Mouse (Mus musculus) lung, embryonic 14.5 days (tissue): ENCODE data around the gene Rgs9. TPM values are rescaled to one million over a fixed set of nuclear protein-coding genes. Genes with fewer than 3 reads are reported as not detected.
A peak's percentile ranks its signal among the peaks of the same experiment; 100 is the strongest.

ENCODE experiments used
- ATAC-seq: fragments of 200-750 bp; cut with Nextera tagmentation; 2 replicates; pipeline ENCODE4 v1.8.0; 2017; ENCODE audit warnings: mild to moderate bottlenecking, moderate TSS enrichment, moderate library complexity; ENCODE audit not compliant: insufficient read depth
- DNase-seq: peaks from one replicate; pipeline ENCODE4 v3.0.0-alpha.2; 2015
- H3K27ac ChIP-seq: fragments of 300-500 bp; sonication (generic); 2 replicates; pipeline ENCODE4 v1.5.1; 2014; ENCODE audit warnings: low read depth, mild to moderate bottlenecking, moderate library complexity
- H3K27me3 ChIP-seq: fragments of 300-500 bp; sonication (generic); 2 replicates; pipeline ENCODE4 v1.6.1; 2014; ENCODE audit warnings: low read length, control low read depth; ENCODE audit not compliant: insufficient read depth
- H3K36me3 ChIP-seq: fragments of 300-500 bp; sonication (generic); 2 replicates; pipeline ENCODE4 v1.6.1; 2014; ENCODE audit warnings: control low read depth; ENCODE audit not compliant: insufficient read depth
- H3K4me1 ChIP-seq: fragments of 300-500 bp; sonication (generic); 2 replicates; pipeline ENCODE4 v1.6.1; 2014; ENCODE audit warnings: antibody characterized with exemption, control low read depth; ENCODE audit not compliant: insufficient read depth
- H3K4me2 ChIP-seq: fragments of 300-500 bp; sonication (generic); 2 replicates; pipeline ENCODE4 v1.6.1; 2014; ENCODE audit warnings: mild to moderate bottlenecking
- H3K4me3 ChIP-seq: fragments of 300-500 bp; sonication (generic); 2 replicates; pipeline ENCODE4 v1.5.1; 2014; ENCODE audit warnings: low read depth, low read length
- H3K9ac ChIP-seq: fragments of 300-500 bp; sonication (generic); 2 replicates; pipeline ENCODE4 v1.6.1; 2014
- H3K9me3 ChIP-seq: fragments of 300-500 bp; sonication (generic); 2 replicates; pipeline ENCODE4 v1.6.1; 2016; ENCODE audit warnings: low read depth, low read length, control low read depth
- CTCF ChIP-seq: IDR thresholded peaks from 2 replicates; pipeline ENCODE4 v1.5.1; 2016; ENCODE audit warnings: antibody characterized with exemption, low read depth
- WGBS: fragments of 180-500 bp; shearing (Covaris S2); extraction: QIAGEN DNeasy Blood & Tissue Kit; methylation state at CpG from one replicate; pipeline ENCODE4 v1.1.7; 2014; 5-methylcytosine and 5-hydroxymethylcytosine counted together
- polyA plus RNA-seq: library from polyadenylated mRNA; unstranded; fragments of >200 nt; fragmentation: Nextera tagmentation; extraction: Ambion mirVana; gene quantifications from 2 replicates; pipeline ENCODE4 v1.2.1, GENCODE M21; 2014

Rgs9 gene
- polyA plus RNA-seq, 1 experiment from 2014 or later: 1.5 TPM

- no peak overlapping the region for H3K9ac ChIP-seq
- H3K4me1 ChIP-seq: no peaks in the 10 kb centered on the region; the same call in 1 of the 2 replicates
- no peak overlapping the region for H3K4me3 ChIP-seq
- no peak overlapping the region for H3K27ac ChIP-seq
- H3K4me2 ChIP-seq: no peak overlapping the region
- no peaks in the 10 kb centered on the region for H3K27me3 ChIP-seq
- 35% methylated on average over 4 of the region's 4 CpGs for WGBS
- ATAC-seq: peak; percentile 52; the same call in 1 of the 2 replicates
- H3K9me3 ChIP-seq: no peaks in the 10 kb centered on the region
- peak; percentile 76 for DNase-seq
- no peaks in the 10 kb centered on the region for H3K36me3 ChIP-seq
- peak; percentile 77 for TF ChIP-seq CTCF
Observed at GRCm38 (mm10) chr11:109221209-109222007, 76.5 kb downstream of the Rgs9 start.

- DNase-seq (no peak), ATAC-seq (no peak)
- no peak overlapping the region for H3K9ac ChIP-seq
Observed at GRCm38 (mm10) chr11:109218722-109219430, 79.1 kb downstream of the Rgs9 start.

DNA sequence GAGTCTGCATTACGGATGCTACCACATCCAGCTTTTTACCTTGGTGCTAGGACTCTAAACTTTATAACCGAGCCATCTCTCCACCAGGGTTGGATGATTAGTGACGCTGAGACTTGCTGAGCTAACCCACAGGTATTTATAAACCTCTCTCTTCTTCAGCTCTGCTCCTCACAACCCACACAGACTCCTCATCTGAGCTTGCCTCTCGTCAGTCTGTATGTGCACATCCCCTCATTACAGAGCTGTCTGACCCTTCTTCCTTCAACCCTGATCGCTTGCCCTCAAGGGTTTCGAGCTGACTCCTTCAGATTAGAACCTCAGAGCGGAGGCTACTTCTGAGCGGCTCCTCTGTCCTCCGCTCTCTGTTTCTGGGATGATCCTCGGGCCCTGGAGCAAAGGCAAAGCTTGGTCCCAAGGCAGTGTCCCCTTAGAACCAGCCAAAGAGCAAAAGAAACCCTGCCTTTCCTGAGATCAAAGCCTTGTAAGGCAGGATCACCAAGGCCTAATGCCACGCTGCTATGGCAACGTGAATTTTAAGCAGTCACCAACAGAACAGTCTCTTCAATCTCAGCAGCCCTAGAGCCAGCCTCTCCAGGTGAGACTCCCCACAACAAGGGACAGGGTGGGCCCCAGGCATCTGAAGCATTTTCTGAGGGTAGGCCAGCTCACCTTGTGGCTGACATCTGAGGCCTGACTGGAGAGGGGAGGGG, 79.9 kb downstream of the Rgs9 start:
- Histone ChIP-seq H3K27ac (no peak overlapping the region), H3K4me3 (no peak overlapping the region), H3K27me3 (no peaks in the 10 kb centered on the region), H3K4me1 (no peaks in the 10 kb centered on the region; the same call in 1 of the 2 replicates), H3K9me3 (no peaks in the 10 kb centered on the region), H3K4me2 (no peak overlapping the region), H3K9ac (no peak overlapping the region), H3K36me3 (no peaks in the 10 kb centered on the region)
- no peak; the same call in 1 of the 2 replicates for ATAC-seq
- WGBS: 53% methylated on average over 12 of the region's 12 CpGs
- DNase-seq: no peak
- no peak for TF ChIP-seq CTCF

More at GRCm38 (mm10) chr11:109218722-109219430, 79.1 kb downstream of the Rgs9 start:
- no peak overlapping the region for H3K27ac ChIP-seq
- H3K4me2 ChIP-seq: no peak overlapping the region
- no peaks in the 10 kb centered on the region for H3K36me3 ChIP-seq
- H3K9me3 ChIP-seq: no peaks in the 10 kb centered on the region
- H3K4me3 ChIP-seq: no peak overlapping the region
- no peaks in the 10 kb centered on the region for H3K27me3 ChIP-seq
- TF ChIP-seq CTCF: no peak
- 73% methylated on average over 15 of the region's 15 CpGs for WGBS
- H3K4me1 ChIP-seq: no peaks in the 10 kb centered on the region; the same call in 1 of the 2 replicates

DNA sequence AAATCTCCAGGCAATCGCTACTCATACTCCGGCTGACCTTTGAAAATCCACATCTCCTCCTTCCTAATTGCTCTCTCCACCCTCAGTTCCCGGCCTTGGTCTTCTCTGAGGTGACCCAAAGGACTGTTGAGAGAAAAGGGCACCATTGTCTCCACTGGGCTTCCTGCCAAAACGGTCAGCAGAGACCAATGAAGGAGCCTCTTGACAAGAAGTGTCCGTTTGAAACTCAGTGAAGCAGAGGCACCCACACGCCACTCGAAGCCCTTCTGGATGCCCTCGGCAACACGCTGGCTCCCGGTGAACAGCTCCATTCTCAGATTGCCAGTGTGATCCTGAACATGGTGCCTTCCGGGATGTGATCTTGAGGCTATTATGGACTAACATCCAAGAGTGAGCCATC, 87.2 kb downstream of the Rgs9 start:
- H3K27me3 ChIP-seq: no peaks in the 10 kb centered on the region
- H3K27ac ChIP-seq: no peak overlapping the region
- WGBS: 34% methylated on average over 11 of the region's 11 CpGs
- H3K9me3 ChIP-seq: no peaks in the 10 kb centered on the region
- H3K36me3 ChIP-seq: no peaks in the 10 kb centered on the region
- H3K9ac ChIP-seq: no peak overlapping the region
- H3K4me1 ChIP-seq: no peaks in the 10 kb centered on the region
- DNase-seq (peak; percentile 60), ATAC-seq (peak; percentile 41; the same call in 1 of the 2 replicates)
- no peak overlapping the region for H3K4me2 ChIP-seq
- no peak for TF ChIP-seq CTCF
- H3K4me3 ChIP-seq: no peak overlapping the region

- Histone ChIP-seq H3K4me2 (no peak overlapping the region), H3K4me3 (no peak overlapping the region), H3K36me3 (no peaks in the 10 kb centered on the region), H3K27me3 (no peaks in the 10 kb centered on the region), H3K4me1 (no peaks in the 10 kb centered on the region), H3K9ac (no peak overlapping the region), H3K27ac (no peak overlapping the region), H3K9me3 (no peaks in the 10 kb centered on the region)
- WGBS: 39% methylated on average over 7 of the region's 7 CpGs
- DNase-seq (no peak), ATAC-seq (no peak)
- TF ChIP-seq CTCF: no peak
Observed at GRCm38 (mm10) chr11:109210341-109210740, 87.6 kb downstream of the Rgs9 start.

GRCm38 (mm10) chr11:109206732-109207131, 91.2 kb downstream of the Rgs9 start:
- H3K4me2 ChIP-seq: no peak overlapping the region
- ATAC-seq (no peak), DNase-seq (no peak)
- H3K9me3 ChIP-seq: no peaks in the 10 kb centered on the region
- H3K27me3 ChIP-seq: no peaks in the 10 kb centered on the region
- H3K4me1 ChIP-seq: no peaks in the 10 kb centered on the region
- no peak overlapping the region for H3K27ac ChIP-seq
- no peaks in the 10 kb centered on the region for H3K36me3 ChIP-seq
- WGBS: 14% methylated on average over 13 of the region's 13 CpGs
- no peak for TF ChIP-seq CTCF
- H3K9ac ChIP-seq: no peak overlapping the region
- H3K4me3 ChIP-seq: no peak overlapping the region
